Mouse (Mus musculus) midbrain, postnatal 0 days (tissue): ENCODE measurements around the gene Pcx. TPM values are rescaled to one million over a fixed set of nuclear protein-coding genes. Genes with fewer than 3 reads are reported as not detected.
"Not testable (repeated sequence)": the region's sequence is repeated elsewhere in the genome, so short reads cannot be mapped to it uniquely, and the experiment has no call there.

Source experiments
- ATAC-seq: fragments of 200-750 bp; cut with Nextera tagmentation; 2 replicates; pipeline ENCODE4 v1.8.0; 2017; ENCODE audit warnings: moderate number of reproducible peaks, mild to moderate bottlenecking, moderate TSS enrichment, moderate library complexity; ENCODE audit not compliant: low FRiP score
- DNase-seq: peaks from one replicate; pipeline ENCODE4 v3.0.0-alpha.2; 2015; ENCODE audit warnings: low spot score
- H3K27ac ChIP-seq: fragments of 300-500 bp; sonication (generic); 2 replicates; pipeline ENCODE4 v1.5.1; 2014; ENCODE audit warnings: low read depth, mild to moderate bottlenecking, low read length, mixed read lengths
- H3K27me3 ChIP-seq: fragments of 300-500 bp; sonication (generic); 2 replicates; pipeline ENCODE4 v1.6.1; 2014; ENCODE audit warnings: low read length, control low read depth, mixed read lengths; ENCODE audit not compliant: insufficient read depth
- H3K36me3 ChIP-seq: fragments of 300-500 bp; sonication (generic); 2 replicates; pipeline ENCODE4 v1.6.1; 2014; ENCODE audit warnings: low read length, control low read depth, mixed read lengths; ENCODE audit not compliant: insufficient read depth
- H3K4me1 ChIP-seq: fragments of 300-500 bp; sonication (generic); 2 replicates; pipeline ENCODE4 v1.6.1; 2014; ENCODE audit warnings: mild to moderate bottlenecking, control low read depth, antibody characterized with exemption, low read length, mixed read lengths; ENCODE audit not compliant: insufficient read depth
- H3K4me2 ChIP-seq: fragments of 300-500 bp; sonication (generic); 2 replicates; pipeline ENCODE4 v1.6.1; 2014; ENCODE audit warnings: low read depth, mild to moderate bottlenecking, low read length, mixed read lengths; ENCODE audit not compliant: poor library complexity, severe bottlenecking
- H3K4me3 ChIP-seq: fragments of 300-500 bp; sonication (generic); 2 replicates; pipeline ENCODE4 v1.5.1; 2014; ENCODE audit warnings: low read depth, mild to moderate bottlenecking, low read length, moderate library complexity
- H3K9ac ChIP-seq: fragments of 300-500 bp; sonication (generic); replicated peaks from 2 replicates; pipeline ENCODE4 v1.6.1; 2014; ENCODE audit warnings: mild to moderate bottlenecking, low read length, moderate library complexity, mixed read lengths; ENCODE audit not compliant: poor library complexity, severe bottlenecking
- H3K9me3 ChIP-seq: fragments of 300-500 bp; sonication (generic); 2 replicates; pipeline ENCODE4 v1.6.1; 2016; ENCODE audit warnings: low read length, control low read depth
- CTCF ChIP-seq: IDR thresholded peaks from 2 replicates; pipeline ENCODE4 v1.5.1; 2016; ENCODE audit warnings: antibody characterized with exemption, mild to moderate bottlenecking
- WGBS: fragments of 180-500 bp; shearing (Covaris S2); extraction: QIAGEN DNeasy Blood & Tissue Kit; methylation state at CpG from one replicate; pipeline ENCODE4 v1.1.7; 2014; 5-methylcytosine and 5-hydroxymethylcytosine counted together
- polyA plus RNA-seq: library from polyadenylated mRNA; unstranded; fragments of >200 nt; fragmentation: Nextera tagmentation; extraction: Ambion mirVana; gene quantifications from 2 replicates; pipeline ENCODE4 v1.2.1, GENCODE M21; 2015
- total RNA-seq: library from RNA; depleted of rRNA; stranded (reverse); fragments of >200 nt; gene quantifications from 2 replicates; pipeline ENCODE4 v1.2.3, GENCODE M21; 2014

Pcx gene
- total and polyA plus RNA-seq, 2 experiments from 2014 or later, result 32.0 to 57.8 TPM

- no peak for TF ChIP-seq CTCF
- Histone ChIP-seq H3K4me1 (no peaks in the 10 kb centered on the region), H3K4me2 (no peak overlapping the region), H3K27me3 (no peaks in the 10 kb centered on the region), H3K9me3 (no peaks in the 10 kb centered on the region), H3K36me3 (no peaks in the 10 kb centered on the region), H3K4me3 (no peak overlapping the region), H3K27ac (no peak overlapping the region), H3K9ac (no peak overlapping the region)
- DNase-seq (no peak), ATAC-seq (no peak)
- 81% methylated on average over 8 of the region's 8 CpGs for WGBS
These were observed 62.2 kb downstream of the Pcx start for GRCm38 (mm10) chr19:4572467-4572866.

- ATAC-seq (no peak), DNase-seq (no peak)
- H3K4me1 ChIP-seq, result no peaks in the 10 kb centered on the region
- no peak overlapping the region for H3K4me3 ChIP-seq
- no peaks in the 10 kb centered on the region for H3K36me3 ChIP-seq
- no peaks in the 10 kb centered on the region for H3K9me3 ChIP-seq
- TF ChIP-seq CTCF, result peak; percentile 34
- no peak overlapping the region for H3K4me2 ChIP-seq
- no peak overlapping the region for H3K27ac ChIP-seq
- no peak overlapping the region for H3K9ac ChIP-seq
- 92% methylated on average over 1 of the region's 1 CpGs for WGBS
- no peaks in the 10 kb centered on the region for H3K27me3 ChIP-seq
These were observed 63.0 kb downstream of the Pcx start for GRCm38 (mm10) chr19:4573241-4573640.

- TF ChIP-seq CTCF, result no peak
- Histone ChIP-seq H3K4me3 (no peak overlapping the region), H3K9ac (no peak overlapping the region), H3K27ac (no peak overlapping the region), H3K9me3 (no peaks in the 10 kb centered on the region), H3K36me3 (no peaks in the 10 kb centered on the region), H3K4me1 (no peaks in the 10 kb centered on the region), H3K4me2 (no peak overlapping the region), H3K27me3 (no peaks in the 10 kb centered on the region)
- 80% methylated on average over 2 of the region's 2 CpGs for WGBS
- ATAC-seq (no peak), DNase-seq (no peak)
These were observed 68.5 kb downstream of the Pcx start for GRCm38 (mm10) chr19:4578799-4579198.

- H3K4me1 ChIP-seq, result no peaks in the 10 kb centered on the region
- no peak for TF ChIP-seq CTCF
- no peak overlapping the region for H3K9ac ChIP-seq
- WGBS, result 85% methylated on average over 5 of the region's 5 CpGs
- H3K36me3 ChIP-seq, result no peaks in the 10 kb centered on the region
- H3K4me3 ChIP-seq, result no peak overlapping the region
- ATAC-seq (no peak), DNase-seq (no peak)
- no peak overlapping the region for H3K27ac ChIP-seq
- no peaks in the 10 kb centered on the region for H3K9me3 ChIP-seq
- H3K27me3 ChIP-seq, result no peaks in the 10 kb centered on the region
- H3K4me2 ChIP-seq, result no peak overlapping the region
These were observed 69.0 kb downstream of the Pcx start for GRCm38 (mm10) chr19:4579296-4579695.

GRCm38 (mm10) chr19:4583856-4584255, 73.6 kb downstream of the Pcx start:
- Histone ChIP-seq H3K4me3 (no peak overlapping the region), H3K9me3 (no peaks in the 10 kb centered on the region), H3K9ac (no peak overlapping the region), H3K4me1 (no peaks in the 10 kb centered on the region), H3K27ac (no peak overlapping the region), H3K36me3 (no peaks in the 10 kb centered on the region), H3K27me3 (no peaks in the 10 kb centered on the region), H3K4me2 (no peak overlapping the region)
- WGBS, result 67% methylated on average over 2 of the region's 2 CpGs
- no peak for DNase-seq
- ATAC-seq, result no peak
- TF ChIP-seq CTCF, result no peak

DNA sequence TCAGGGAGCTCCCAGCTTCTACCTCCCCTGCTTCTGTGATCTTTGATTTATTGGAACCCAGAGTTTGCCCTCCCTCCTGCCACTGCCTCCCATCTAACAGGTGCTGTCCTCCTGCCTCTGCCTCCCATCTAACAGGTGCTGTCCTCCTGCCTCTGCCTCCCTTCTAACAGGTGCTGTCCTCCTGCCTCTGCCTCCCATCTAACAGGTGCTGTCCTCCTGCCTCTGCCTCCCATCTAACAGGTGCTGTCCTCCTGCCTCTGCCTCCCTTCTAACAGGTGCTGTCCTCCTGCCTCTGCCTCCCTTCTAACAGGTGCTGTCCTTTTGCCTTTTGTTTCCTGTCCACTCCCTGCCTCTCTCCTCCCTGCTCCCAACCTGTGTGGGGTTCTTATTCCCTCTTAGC, 76.5 kb downstream of the Pcx start:
- not testable (repeated sequence) for H3K9me3 ChIP-seq, H3K4me3 ChIP-seq, H3K9ac ChIP-seq, H3K27me3 ChIP-seq, H3K27ac ChIP-seq, DNase-seq, H3K4me2 ChIP-seq, H3K4me1 ChIP-seq, H3K36me3 ChIP-seq, ATAC-seq

- H3K36me3 ChIP-seq, result no peaks in the 10 kb centered on the region
- H3K4me3 ChIP-seq, result no peak overlapping the region
- no peak for DNase-seq
- no peak for TF ChIP-seq CTCF
- no peaks in the 10 kb centered on the region for H3K27me3 ChIP-seq
- WGBS, result 60% methylated on average over 2 of the region's 2 CpGs
- no peak overlapping the region for H3K27ac ChIP-seq
- no peak for ATAC-seq
- no peaks in the 10 kb centered on the region for H3K9me3 ChIP-seq
- H3K9ac ChIP-seq, result no peak overlapping the region
- no peaks in the 10 kb centered on the region for H3K4me1 ChIP-seq
- no peak overlapping the region for H3K4me2 ChIP-seq
These were observed 77.2 kb downstream of the Pcx start for GRCm38 (mm10) chr19:4587426-4587825.
